Mouse (Mus musculus): ENCODE results near the gene Sgsm2. TPM values are rescaled to one million over a fixed set of nuclear protein-coding genes. Genes with fewer than 3 reads are reported as not detected.

Sgsm2 gene
- polyA plus RNA-seq, 1 experiment: 7.3 TPM

GRCm38 (mm10) chr11:74870544-74870943, 26.3 kb downstream of the Sgsm2 start:
- H3K27me3 ChIP-seq (ENCODE audit: control insufficient read depth, insufficient read depth, low read length): no peaks in the 10 kb centered on the region
- no peak overlapping the region for H3K4me3 ChIP-seq (ENCODE audit: extremely low read depth, insufficient read depth, insufficient read length)
- no peaks in the 10 kb centered on the region for H3K36me3 ChIP-seq (ENCODE audit: control insufficient read depth, insufficient read depth, low read length)
- TF ChIP-seq POLR2A (IDR thresholded peaks at IDR 0.05; ENCODE audit: low read depth, low read length): no peak
- no peaks in the 10 kb centered on the region for H3K4me1 ChIP-seq (ENCODE audit: control insufficient read depth, insufficient read depth, insufficient read length)
- WGBS: 72% methylated on average over 4 of the region's 4 CpGs
- H3K27ac ChIP-seq (ENCODE audit: insufficient read depth, low read length): no peak overlapping the region
- no peak for DNase-seq (ENCODE audit: low read depth in 1 of 2, low spot score in 2 of 2)

- Histone ChIP-seq H3K27me3 (ENCODE audit: control insufficient read depth, insufficient read depth, low read length) (no peaks in the 10 kb centered on the region), H3K36me3 (ENCODE audit: control insufficient read depth, insufficient read depth, low read length) (no peaks in the 10 kb centered on the region), H3K27ac (ENCODE audit: insufficient read depth, low read length) (no peak overlapping the region), H3K4me1 (ENCODE audit: control insufficient read depth, insufficient read depth, insufficient read length) (no peaks in the 10 kb centered on the region), H3K4me3 (ENCODE audit: extremely low read depth, insufficient read depth, insufficient read length) (no peak overlapping the region)
- DNase-seq (ENCODE audit: low read depth in 1 of 2, low spot score in 2 of 2): no peak
- TF ChIP-seq POLR2A (IDR thresholded peaks at IDR 0.05; ENCODE audit: low read depth, low read length): no peak
- no peak for TF ChIP-seq CTCF (IDR thresholded peaks at IDR 0.05; ENCODE audit: extremely low read depth, insufficient read depth, insufficient read length, insufficient replicate concordance)
- WGBS: 96% methylated on average over 6 of the region's 6 CpGs
These were observed 27.3 kb downstream of the Sgsm2 start for GRCm38 (mm10) chr11:74869603-74870002.

GRCm38 (mm10) chr11:74868046-74868760, 28.7 kb downstream of the Sgsm2 start:
- H3K27me3 ChIP-seq (ENCODE audit: control insufficient read depth, insufficient read depth, low read length): no peaks in the 10 kb centered on the region
- no peaks in the 10 kb centered on the region for H3K4me1 ChIP-seq (ENCODE audit: control insufficient read depth, insufficient read depth, insufficient read length)
- TF ChIP-seq CTCF (IDR thresholded peaks at IDR 0.05; ENCODE audit: extremely low read depth, insufficient read depth, insufficient read length, insufficient replicate concordance) (no peak), POLR2A (IDR thresholded peaks at IDR 0.05; ENCODE audit: low read depth, low read length) (no peak)
- 91% methylated on average over 13 of the region's 13 CpGs for WGBS
- DNase-seq (ENCODE audit: low read depth in 1 of 2, low spot score in 2 of 2): no peak
- H3K27ac ChIP-seq (ENCODE audit: insufficient read depth, low read length): no peak overlapping the region
- H3K4me3 ChIP-seq (ENCODE audit: extremely low read depth, insufficient read depth, insufficient read length): no peak overlapping the region
- no peaks in the 10 kb centered on the region for H3K36me3 ChIP-seq (ENCODE audit: control insufficient read depth, insufficient read depth, low read length)

- no peak overlapping the region for H3K27ac ChIP-seq (ENCODE audit: insufficient read depth, low read length)
- WGBS: 84% methylated on average over 2 of the region's 2 CpGs
- H3K4me1 ChIP-seq (ENCODE audit: control insufficient read depth, insufficient read depth, insufficient read length): no peaks in the 10 kb centered on the region
- H3K4me3 ChIP-seq (ENCODE audit: extremely low read depth, insufficient read depth, insufficient read length): no peak overlapping the region
- H3K36me3 ChIP-seq (ENCODE audit: control insufficient read depth, insufficient read depth, low read length): no peaks in the 10 kb centered on the region
- no peak for DNase-seq (ENCODE audit: low read depth in 1 of 2, low spot score in 2 of 2)
- TF ChIP-seq CTCF (IDR thresholded peaks at IDR 0.05; ENCODE audit: extremely low read depth, insufficient read depth, insufficient read length, insufficient replicate concordance) (no peak), POLR2A (IDR thresholded peaks at IDR 0.05; ENCODE audit: low read depth, low read length) (no peak)
- no peaks in the 10 kb centered on the region for H3K27me3 ChIP-seq (ENCODE audit: control insufficient read depth, insufficient read depth, low read length)
These were observed 29.7 kb downstream of the Sgsm2 start for GRCm38 (mm10) chr11:74867181-74867580.

GRCm38 (mm10) chr11:74866640-74867039, 30.2 kb downstream of the Sgsm2 start:
- H3K27me3 ChIP-seq (ENCODE audit: control insufficient read depth, insufficient read depth, low read length): no peaks in the 10 kb centered on the region
- WGBS: 90% methylated on average over 4 of the region's 4 CpGs
- H3K27ac ChIP-seq (ENCODE audit: insufficient read depth, low read length): no peak overlapping the region
- TF ChIP-seq POLR2A (IDR thresholded peaks at IDR 0.05; ENCODE audit: low read depth, low read length) (no peak), CTCF (IDR thresholded peaks at IDR 0.05; ENCODE audit: extremely low read depth, insufficient read depth, insufficient read length, insufficient replicate concordance) (no peak)
- no peak for DNase-seq (ENCODE audit: low read depth in 1 of 2, low spot score in 2 of 2)
- H3K4me3 ChIP-seq (ENCODE audit: extremely low read depth, insufficient read depth, insufficient read length): no peak overlapping the region
- no peaks in the 10 kb centered on the region for H3K36me3 ChIP-seq (ENCODE audit: control insufficient read depth, insufficient read depth, low read length)
- H3K4me1 ChIP-seq (ENCODE audit: control insufficient read depth, insufficient read depth, insufficient read length): no peaks in the 10 kb centered on the region

- WGBS: 90% methylated on average over 9 of the region's 9 CpGs
- TF ChIP-seq CTCF (IDR thresholded peaks at IDR 0.05; ENCODE audit: extremely low read depth, insufficient read depth, insufficient read length, insufficient replicate concordance) (no peak), POLR2A (IDR thresholded peaks at IDR 0.05; ENCODE audit: low read depth, low read length) (no peak)
These were observed 31.6 kb downstream of the Sgsm2 start for GRCm38 (mm10) chr11:74865252-74865651.

GRCm38 (mm10) chr11:74864421-74864820, 32.4 kb downstream of the Sgsm2 start:
- WGBS: 93% methylated on average over 9 of the region's 9 CpGs
- H3K36me3 ChIP-seq (ENCODE audit: control insufficient read depth, insufficient read depth, low read length): no peaks in the 10 kb centered on the region

More at GRCm38 (mm10) chr11:74865252-74865651, 31.6 kb downstream of the Sgsm2 start:
- Histone ChIP-seq H3K4me1 (ENCODE audit: control insufficient read depth, insufficient read depth, insufficient read length) (no peaks in the 10 kb centered on the region), H3K27me3 (ENCODE audit: control insufficient read depth, insufficient read depth, low read length) (no peaks in the 10 kb centered on the region), H3K4me3 (ENCODE audit: extremely low read depth, insufficient read depth, insufficient read length) (no peak overlapping the region), H3K27ac (ENCODE audit: insufficient read depth, low read length) (no peak overlapping the region), H3K36me3 (ENCODE audit: control insufficient read depth, insufficient read depth, low read length) (no peaks in the 10 kb centered on the region)
- DNase-seq (ENCODE audit: low read depth in 1 of 2, low spot score in 2 of 2): no peak

More at GRCm38 (mm10) chr11:74864421-74864820, 32.4 kb downstream of the Sgsm2 start:
- no peaks in the 10 kb centered on the region for H3K4me1 ChIP-seq (ENCODE audit: control insufficient read depth, insufficient read depth, insufficient read length)
- TF ChIP-seq POLR2A (IDR thresholded peaks at IDR 0.05; ENCODE audit: low read depth, low read length) (no peak), CTCF (IDR thresholded peaks at IDR 0.05; ENCODE audit: extremely low read depth, insufficient read depth, insufficient read length, insufficient replicate concordance) (no peak)
- H3K4me3 ChIP-seq (ENCODE audit: extremely low read depth, insufficient read depth, insufficient read length): no peak overlapping the region
- no peak for DNase-seq (ENCODE audit: low read depth in 1 of 2, low spot score in 2 of 2)
- no peaks in the 10 kb centered on the region for H3K27me3 ChIP-seq (ENCODE audit: control insufficient read depth, insufficient read depth, low read length)
- H3K27ac ChIP-seq (ENCODE audit: insufficient read depth, low read length): no peak overlapping the region

All from spleen, adult 2 months (tissue).